In the genomic region with DNA sequence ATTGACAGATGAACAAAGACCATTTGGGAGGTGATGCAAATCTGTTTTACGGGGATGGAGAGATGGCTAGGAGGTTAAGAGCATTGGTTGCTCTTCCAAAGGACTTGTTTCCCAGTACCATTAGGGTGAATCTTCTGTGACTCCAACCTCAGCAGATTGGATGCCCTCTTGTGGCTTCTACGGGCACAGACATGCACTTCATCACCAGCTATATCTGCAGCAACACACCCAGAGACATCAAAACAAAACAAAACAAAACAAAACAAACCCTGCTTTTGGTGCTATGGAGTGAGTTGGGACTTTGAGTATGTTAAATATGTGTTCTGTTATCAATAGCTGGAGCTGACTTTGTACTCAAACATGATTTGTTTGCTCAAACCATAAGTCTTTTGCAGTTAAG, we compare ENCODE assay signal across 11 mouse cellular contexts. TPM values are rescaled to one million over a fixed set of nuclear protein-coding genes. Genes with fewer than 3 reads are reported as not detected.
DNase-seq lines count a peak whose midpoint lies in the region; ATAC-seq and TF ChIP-seq lines count a peak whose summit lies in the region.
"Had no signal": no experiment of that assay in that cellular context is flagged by ENCODE, and none has a peak within 500 bp of the region (broad histone marks: within the 10 kb centered on the region; RNA-seq: fewer than 3 reads in every experiment).

No protein-coding gene starts in this region.

- peak; percentile 48 for TF ChIP-seq CTCF in liver, embryonic 14.5 days (IDR thresholded peaks at IDR 0.05; ENCODE audit: low read depth)

- H3K36me3 ChIP-seq in liver, embryonic 14.5 days (replicated peaks; ENCODE audit: control insufficient read depth, insufficient read depth, low read depth), result no peaks in the 10 kb centered on the region
- no peaks in the 10 kb centered on the region; the same call in 1 of the 2 replicates for H3K36me3 ChIP-seq in ES-E14 (ENCODE audit: control insufficient read depth, insufficient read depth, low read length, poor library complexity, severe bottlenecking)
- H3K36me3 ChIP-seq in hindbrain, embryonic 12.5 days, result 0 out of 2 replicates have a peak, but pooled peaks cover 4% of the 10 kb centered on the region

- no peak for TF ChIP-seq EP300 in liver, embryonic 14.5 days (IDR thresholded peaks at IDR 0.05; ENCODE audit: low read depth)

- in situ Hi-C loops in ES-E14 (cut with MboI; ENCODE audit: low sequenced_read_pairs in 2 of 2, unreplicated experiment in 2 of 2), result no loop called here

- no peaks in the 10 kb centered on the region for H3K27me3 ChIP-seq in liver, embryonic 14.5 days (ENCODE audit: control insufficient read depth, insufficient read depth, low read length)
- no peaks in the 10 kb centered on the region for H3K27me3 ChIP-seq in hindbrain, embryonic 12.5 days
- H3K27me3 ChIP-seq: neural tube, embryonic 13.5 days had no signal

- no peak for ATAC-seq in liver, embryonic 14.5 days (ENCODE audit: insufficient read depth)
- no peak for ATAC-seq in hindbrain, embryonic 12.5 days (ENCODE audit: low FRiP score)
- ATAC-seq: inflammation-experienced regulatory T-cells, adult 6 months had no signal

- no peak overlapping the region for H3K9ac ChIP-seq in liver, embryonic 14.5 days (replicated peaks)
- H3K9ac ChIP-seq in ES-E14 (ENCODE audit: insufficient read depth, low read depth, low read length, poor library complexity, severe bottlenecking), result no peak overlapping the region
- H3K9ac ChIP-seq in hindbrain, embryonic 12.5 days, result no peak overlapping the region
- H3K9ac ChIP-seq: neural tube, embryonic 13.5 days had no signal

- no peak overlapping the region for H3K4me2 ChIP-seq in liver, embryonic 14.5 days (ENCODE audit: low read depth)
- no peak overlapping the region for H3K4me2 ChIP-seq in hindbrain, embryonic 12.5 days (replicated peaks)
- H3K4me2 ChIP-seq: neural tube, embryonic 13.5 days had no signal

- no peaks in the 10 kb centered on the region for H3K4me1 ChIP-seq in liver, embryonic 14.5 days (replicated peaks; ENCODE audit: control insufficient read depth in 2 of 2, insufficient read depth in 2 of 2, low read length in 1 of 2)
- H3K4me1 ChIP-seq in ES-E14 (ENCODE audit: control insufficient read depth in 2 of 2, insufficient read depth in 2 of 2, low read length in 2 of 2, poor library complexity in 1 of 2), result no peaks in the 10 kb centered on the region
- no peaks in the 10 kb centered on the region for H3K4me1 ChIP-seq in hindbrain, embryonic 12.5 days
- H3K4me1 ChIP-seq: neural tube, embryonic 13.5 days had no signal

- WGBS in liver, embryonic 14.5 days (ENCODE audit: insufficient replicate concordance), result 59% methylated on average over 2 of the region's 2 CpGs
- WGBS in hindbrain, embryonic 12.5 days, result 75% methylated on average over 2 of the region's 2 CpGs

- peak in 2 of 3 experiments; percentile 4 for DNase-seq in liver, embryonic 14.5 days (ENCODE audit: low read depth in 3 of 3, low spot score in 3 of 3)
- DNase-seq in liver, result no peak
- peak; percentile 37 for DNase-seq in CD4-positive helper T cell, adult 2 months (ENCODE audit: low read depth, low spot score)
- peak; percentile 34 for DNase-seq in ES-E14 (ENCODE audit: low read depth, low spot score)
- peak; percentile 46 for DNase-seq in induced T-regulatory cell, adult 2 months (ENCODE audit: low read depth)
- DNase-seq in ovary, postnatal 36 days (ENCODE audit: low spot score), result no peak
- DNase-seq: adrenal gland, adult 2 months; heart, adult 18-20 months had no signal

- no peak overlapping the region for H3K27ac ChIP-seq in liver, embryonic 14.5 days
- H3K27ac ChIP-seq in ES-E14 (ENCODE audit: insufficient read depth, low read depth, low read length, poor library complexity, severe bottlenecking), result no peak overlapping the region
- H3K27ac ChIP-seq in hindbrain, embryonic 12.5 days, result no peak overlapping the region
- H3K27ac ChIP-seq: neural tube, embryonic 13.5 days had no signal

- no peaks in the 10 kb centered on the region for H3K9me3 ChIP-seq in liver, embryonic 14.5 days (ENCODE audit: control insufficient read depth, low read length)
- no peaks in the 10 kb centered on the region for H3K9me3 ChIP-seq in ES-E14 (ENCODE audit: control insufficient read depth, insufficient read depth, low read depth, low read length)
- no peaks in the 10 kb centered on the region for H3K9me3 ChIP-seq in hindbrain, embryonic 12.5 days (replicated peaks)
- H3K9me3 ChIP-seq: neural tube, embryonic 13.5 days had no signal

- no peak overlapping the region for H3K4me3 ChIP-seq in liver, embryonic 14.5 days (ENCODE audit: insufficient read depth in 1 of 2, low read depth in 2 of 2, low read length in 2 of 2)
- H3K4me3 ChIP-seq in ES-E14 (ENCODE audit: insufficient read depth in 1 of 2, low read depth in 1 of 2, low read length in 2 of 2, poor library complexity in 1 of 2, severe bottlenecking in 1 of 2), result no peak overlapping the region
- H3K4me3 ChIP-seq in hindbrain, embryonic 12.5 days, result no peak overlapping the region
- H3K4me3 ChIP-seq: neural tube, embryonic 13.5 days had no signal

TF ChIP-seq in ES-E14, 5 proteins besides CTCF, POLR2A, EP300 and RAD21:
- TF ChIP-seq MAFK (IDR thresholded peaks at IDR 0.05; ENCODE audit: insufficient read depth, low read depth, low read length) (no peak), CHD2 (IDR thresholded peaks at IDR 0.05; ENCODE audit: low read depth, low read length) (no peak), ZC3H11A (IDR thresholded peaks at IDR 0.05; ENCODE audit: borderline replicate concordance, low read depth, low read length) (no peak), ZNF384 (IDR thresholded peaks at IDR 0.05; ENCODE audit: low read depth, low read length) (no peak), HCFC1 (IDR thresholded peaks at IDR 0.05; ENCODE audit: borderline replicate concordance, insufficient read depth, low read length) (no peak)
TF ChIP-seq in ES-E14: peak in this region for 0.

RNA-seq across cellular contexts. Expression of a gene that starts 12.0 kb away (rescaled TPM):
- 18.7 and 26.0 TPM in 2 replicates for polyA plus RNA-seq in liver, embryonic 14.5 days (2012; rRNA removed)
- polyA plus RNA-seq in liver, embryonic 14.5 days (2014; fragmentation: Nextera tagmentation; extraction: Ambion mirVana), result 44.9 and 55.3 TPM in 2 replicates
- total RNA-seq in ES-E14 (2012; rRNA removed), result 63.2 and 70.9 TPM in 2 replicates
- polyA plus RNA-seq in hindbrain, embryonic 12.5 days (2016; fragmentation: Nextera tagmentation; extraction: Ambion mirVana), result 141 and 147 TPM in 2 replicates

Comparison
In these comparisons a context has a peak if more than half of its experiments do, and no peak if none do; other contexts are left out.
1. DNase-seq: peak in liver, embryonic 14.5 days (2 of 3), CD4-positive helper T cell, adult 2 months (single experiment), ES-E14 (single experiment) and induced T-regulatory cell, adult 2 months (single experiment); none in liver (single experiment) and ovary, postnatal 36 days (single experiment).